Mouse (Mus musculus) adrenal gland, adult 8-10 months (tissue): ENCODE results near the gene Nepro. TPM values are rescaled to one million over a fixed set of nuclear protein-coding genes. Genes with fewer than 3 reads are reported as not detected.

Experiments
- DNase-seq: peaks from one replicate; pipeline ENCODE4 v3.0.0; 2022
- total RNA-seq, 4 experiments: library from RNA; stranded (reverse); gene quantifications; 2 replicates each; pipeline ENCODE4 v1.2.4; 2022

Nepro gene
- total RNA-seq, 4 experiments from 2014 or later, result 10.8 to 13.6 (median 12.1) TPM

DNA sequence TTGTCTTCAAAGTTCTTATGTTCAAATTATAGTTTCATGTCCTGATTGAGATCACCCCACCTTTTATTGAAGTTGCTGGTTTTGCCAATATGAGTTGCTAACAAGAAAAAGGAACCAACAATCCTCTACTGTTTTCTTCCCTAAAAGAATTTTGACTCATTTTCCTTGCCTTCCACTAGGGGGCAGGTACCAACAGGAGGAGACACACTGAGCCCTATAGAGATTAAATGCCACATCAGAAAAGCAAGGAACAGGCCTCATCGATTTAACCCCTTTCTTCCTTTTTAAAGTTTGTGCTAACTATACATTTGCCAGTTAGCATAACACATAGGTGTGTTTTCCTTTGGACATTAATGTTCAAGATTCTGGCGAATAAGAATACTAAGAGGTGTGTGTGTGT, 43.9 kb downstream of the Nepro start:
- no peak for DNase-seq

DNA sequence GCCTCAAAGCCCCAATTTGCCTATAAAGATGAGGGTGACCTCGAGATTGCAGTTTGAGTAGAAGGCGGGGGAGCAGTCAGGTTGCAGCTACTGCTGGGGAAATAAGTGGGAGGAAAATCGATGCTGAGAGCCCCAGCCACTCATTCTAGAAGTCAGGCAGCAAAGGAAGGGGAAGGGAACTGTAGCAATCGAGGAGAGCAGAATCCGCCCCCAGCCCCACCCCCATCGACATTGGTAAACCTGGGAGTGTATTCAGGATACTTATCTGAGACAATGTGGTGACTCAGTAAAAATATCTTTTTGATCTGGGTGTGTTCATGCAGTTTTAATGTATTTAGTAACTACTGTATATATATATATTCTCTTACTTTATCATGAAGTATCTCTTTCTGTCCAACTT, 48.5 kb downstream of the Nepro start:
- no peak for DNase-seq

DNA sequence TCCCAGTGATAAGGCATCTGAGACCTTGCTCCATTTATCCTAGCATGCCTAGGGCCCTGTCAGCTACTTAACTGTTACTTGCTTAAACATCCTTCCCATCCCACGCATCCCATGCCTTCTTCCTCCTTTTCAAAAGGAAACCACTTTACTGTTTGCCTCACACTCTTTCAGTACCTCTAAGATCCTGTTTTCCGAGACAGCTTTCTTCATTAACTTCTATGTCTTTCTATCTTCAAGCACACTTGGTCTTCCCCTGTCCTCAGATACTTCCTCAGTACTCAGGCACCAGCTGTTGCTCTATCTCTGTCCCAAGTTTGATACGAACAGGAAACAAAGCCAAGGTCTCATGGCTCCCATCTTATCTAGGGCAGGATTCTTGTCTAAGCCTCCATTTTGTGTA, 49.6 kb downstream of the Nepro start:
- no peak for DNase-seq

GRCm38 (mm10) chr16:44774201-44774600, 50.1 kb downstream of the Nepro start:
- no peak for DNase-seq

- DNase-seq, result no peak
These were observed 54.5 kb downstream of the Nepro start for GRCm38 (mm10) chr16:44778538-44779147.

DNA sequence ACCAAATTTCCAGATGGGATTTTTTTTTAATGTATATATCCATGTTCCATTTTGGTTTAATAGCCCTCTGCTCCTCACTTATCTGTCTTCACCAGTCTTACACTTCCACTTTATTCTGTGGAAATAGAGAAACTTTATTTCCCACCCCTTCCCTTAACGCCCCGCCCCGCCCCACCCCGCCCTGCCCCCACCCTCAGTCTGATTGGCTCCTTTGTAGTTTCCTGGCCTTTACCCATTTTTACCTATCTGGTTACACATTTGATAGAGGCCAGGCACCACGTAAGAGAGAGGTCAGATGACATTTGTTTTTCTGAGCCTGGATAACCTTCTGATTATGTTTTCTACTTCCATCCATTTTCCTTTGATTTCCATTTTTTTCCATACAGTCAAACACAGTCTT, 55.4 kb downstream of the Nepro start:
- DNase-seq, result no peak

- no peak for DNase-seq
These were observed 56.6 kb downstream of the Nepro start for GRCm38 (mm10) chr16:44780751-44781150.

Other genes with a start within 250 kb of the Nepro start
- gene Boc, start 165.4 kb upstream of the Nepro start, total RNA-seq, result 10 to 100 TPM; 45.6 to 89.0 (median 65.4) TPM
- 10 to 100 TPM; 19.0 to 22.6 (median 20.6) TPM for gene Gtpbp8, start 22.1 kb downstream of the Nepro start, total RNA-seq
- gene Cd200r1, start 41.4 kb downstream of the Nepro start, total RNA-seq, result 1 to 10 TPM in 1 of 4 experiments, under 1 TPM in 3; 0.29 to 1.0 (median 0.51) TPM
- under 1 TPM in 1 of 4 experiments, not detected in 3; 0.43 TPM for gene Cd200r4, start 87.4 kb downstream of the Nepro start, total RNA-seq
- gene Cd200r2, start 142.8 kb downstream of the Nepro start, total RNA-seq, result not detected
- under 1 TPM in 1 of 4 experiments, not detected in 3; 0.22 TPM for gene Cd200r3, start 219.4 kb downstream of the Nepro start, total RNA-seq